Mouse (Mus musculus) lung, embryonic 16.5 days (tissue): ENCODE data around the gene Ankle1. TPM values are rescaled to one million over a fixed set of nuclear protein-coding genes. Genes with fewer than 3 reads are reported as not detected.

Experiments used
- polyA plus RNA-seq: library from polyadenylated mRNA; unstranded; fragments of >200 nt; fragmentation: Nextera tagmentation; extraction: Ambion mirVana; gene quantifications from 2 replicates; pipeline ENCODE4 v1.2.1, GENCODE M21; 2015

Ankle1 gene
- polyA plus RNA-seq, 1 experiment from 2014 or later = 44.9 TPM

Other genes starting within 250 kb of the Ankle1 start
- gene Myo9b, start 133.3 kb upstream of the Ankle1 start, polyA plus RNA-seq = 20.3 and 21.2 TPM in 2 replicates
- gene Haus8, start 133.1 kb upstream of the Ankle1 start, polyA plus RNA-seq = 58.6 and 67.2 TPM in 2 replicates
- gene Use1, start 39.2 kb upstream of the Ankle1 start, polyA plus RNA-seq = 95.6 and 101 TPM in 2 replicates
- 5.9 and 6.3 TPM in 2 replicates for gene Ocel1, start 34.7 kb upstream of the Ankle1 start, polyA plus RNA-seq
- gene Nr2f6, start 24.1 kb upstream of the Ankle1 start, polyA plus RNA-seq = 36.2 and 39.9 TPM in 2 replicates
- gene Ushbp1, start 10.2 kb upstream of the Ankle1 start, polyA plus RNA-seq = 37.3 and 40.7 TPM in 2 replicates
- gene Babam1, start 9.1 kb upstream of the Ankle1 start, polyA plus RNA-seq = 96.9 and 108 TPM in 2 replicates
- gene Abhd8, start 57.6 kb downstream of the Ankle1 start, polyA plus RNA-seq = 36.7 and 37.8 TPM in 2 replicates
- gene Mrpl34, start 58.9 kb downstream of the Ankle1 start, polyA plus RNA-seq = 136 and 151 TPM in 2 replicates
- gene Dda1, start 63.2 kb downstream of the Ankle1 start, polyA plus RNA-seq = 91.9 and 96.3 TPM in 2 replicates
- gene Ano8, start 80.0 kb downstream of the Ankle1 start, polyA plus RNA-seq = 0.79 and 1.0 TPM in 2 replicates
- gene Gtpbp3, start 82.1 kb downstream of the Ankle1 start, polyA plus RNA-seq = 16.1 and 17.4 TPM in 2 replicates
- gene Plvap, start 105.7 kb downstream of the Ankle1 start, polyA plus RNA-seq = 130 and 145 TPM in 2 replicates
- 0.23 and 0.58 TPM in 2 replicates for gene Ccdc194, start 119.7 kb downstream of the Ankle1 start, polyA plus RNA-seq
- gene Bst2, start 131.4 kb downstream of the Ankle1 start, polyA plus RNA-seq = 50.4 and 51.1 TPM in 2 replicates
- 96.3 and 99.5 TPM in 2 replicates for gene Mvb12a, start 136.9 kb downstream of the Ankle1 start, polyA plus RNA-seq
- 4.4 and 4.5 TPM in 2 replicates for gene Tmem221, start 152.9 kb downstream of the Ankle1 start, polyA plus RNA-seq
- 0.10 TPM in 1 of 2 replicates, not detected in the other for gene Nxnl1, start 160.6 kb downstream of the Ankle1 start, polyA plus RNA-seq
- gene Slc27a1, start 162.9 kb downstream of the Ankle1 start, polyA plus RNA-seq = 38.4 and 39.5 TPM in 2 replicates
- 202 and 218 TPM in 2 replicates for gene Pgls, start 186.2 kb downstream of the Ankle1 start, polyA plus RNA-seq
- 2.7 and 3.7 TPM in 2 replicates for gene Fam129c, start 191.6 kb downstream of the Ankle1 start, polyA plus RNA-seq
- gene Colgalt1, start 205.0 kb downstream of the Ankle1 start, polyA plus RNA-seq = 70.3 and 72.9 TPM in 2 replicates